Mouse (Mus musculus) hindbrain, postnatal 0 days (tissue): Measurements from ENCODE around the gene Pola2. TPM values are rescaled to one million over a fixed set of nuclear protein-coding genes. Genes with fewer than 3 reads are reported as not detected.
A peak's percentile ranks its signal among the peaks of the same experiment; 100 is the strongest.

ENCODE experiments used
- ATAC-seq: fragments of 200-750 bp; cut with Nextera tagmentation; 2 replicates; pipeline ENCODE4 v1.8.0; 2017; ENCODE audit warnings: mild to moderate bottlenecking, moderate TSS enrichment, moderate library complexity
- DNase-seq: peaks from one replicate; pipeline ENCODE4 v3.0.0-alpha.2; 2015; ENCODE audit warnings: low spot score
- H3K27ac ChIP-seq: fragments of 300-500 bp; sonication (generic); 2 replicates; pipeline ENCODE4 v1.5.1; 2014; ENCODE audit warnings: mild to moderate bottlenecking
- H3K27me3 ChIP-seq: fragments of 300-500 bp; sonication (generic); 2 replicates; pipeline ENCODE4 v1.6.1; 2014; ENCODE audit warnings: low read length, mixed read lengths; ENCODE audit not compliant: insufficient read depth
- H3K36me3 ChIP-seq: fragments of 300-500 bp; sonication (generic); 2 replicates; pipeline ENCODE4 v1.6.1; 2014; ENCODE audit warnings: low read length, mixed read lengths; ENCODE audit not compliant: insufficient read depth
- H3K4me1 ChIP-seq: fragments of 300-500 bp; sonication (generic); 2 replicates; pipeline ENCODE4 v1.6.1; 2014; ENCODE audit warnings: antibody characterized with exemption, low read length, mixed read lengths; ENCODE audit not compliant: insufficient read depth
- H3K4me2 ChIP-seq: fragments of 300-500 bp; sonication (generic); 2 replicates; pipeline ENCODE4 v1.6.1; 2014; ENCODE audit warnings: low read depth, mild to moderate bottlenecking, low read length, moderate library complexity, mixed read lengths
- H3K4me3 ChIP-seq: fragments of 300-500 bp; sonication (generic); 2 replicates; pipeline ENCODE4 v1.5.1; 2014; ENCODE audit warnings: low read length
- H3K9ac ChIP-seq: fragments of 300-500 bp; sonication (generic); replicated peaks from 2 replicates; pipeline ENCODE4 v1.6.1; 2014; ENCODE audit warnings: mild to moderate bottlenecking, low read length, moderate library complexity, mixed read lengths
- H3K9me3 ChIP-seq: fragments of 300-500 bp; sonication (generic); 2 replicates; pipeline ENCODE4 v1.6.1; 2016; ENCODE audit warnings: low read length, mixed read lengths
- CTCF ChIP-seq: IDR thresholded peaks from 2 replicates; pipeline ENCODE4 v1.5.1; 2016; ENCODE audit warnings: antibody characterized with exemption, control low read depth, low read depth
- WGBS: fragments of 180-500 bp; shearing (Covaris S2); extraction: QIAGEN DNeasy Blood & Tissue Kit; methylation state at CpG from one replicate; pipeline ENCODE4 v1.1.7; 2014; 5-methylcytosine and 5-hydroxymethylcytosine counted together
- polyA plus RNA-seq: library from polyadenylated mRNA; unstranded; fragments of >200 nt; fragmentation: Nextera tagmentation; extraction: Ambion mirVana; gene quantifications from 2 replicates; pipeline ENCODE4 v1.2.1, GENCODE M21; 2015
- total RNA-seq: library from RNA; depleted of rRNA; stranded (reverse); fragments of >200 nt; gene quantifications from 2 replicates; pipeline ENCODE4 v1.2.3, GENCODE M21; 2014

Pola2 gene
- total and polyA plus RNA-seq, 2 experiments from 2014 or later, result 19.5 to 28.9 TPM

DNA sequence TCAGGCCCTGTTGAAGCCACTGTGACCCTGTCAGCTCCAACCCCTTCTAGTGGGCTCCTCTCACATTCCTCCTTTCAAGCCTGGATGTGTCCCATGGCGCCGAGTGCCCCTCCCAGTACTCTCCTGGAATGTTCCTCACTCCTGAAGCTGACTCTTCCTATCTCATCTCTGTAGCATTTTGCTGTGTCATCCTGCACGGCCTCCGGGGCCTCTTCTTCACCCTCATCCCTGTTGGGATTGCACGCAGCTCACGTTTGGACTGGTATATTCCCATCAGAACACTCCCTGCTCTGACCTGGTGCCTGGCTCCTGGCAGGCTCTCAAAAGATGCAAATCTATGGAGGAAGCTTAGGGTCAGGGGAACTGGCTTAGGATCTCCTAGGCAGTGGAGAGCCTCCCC lies 2.8 kb upstream of the Pola2 start:
- no peak for TF ChIP-seq CTCF
- 64% methylated on average over 6 of the region's 6 CpGs for WGBS
- Histone ChIP-seq H3K4me2 (no peak overlapping the region), H3K36me3 (no peaks in the 10 kb centered on the region), H3K9ac (no peak overlapping the region), H3K9me3 (no peaks in the 10 kb centered on the region), H3K4me1 (peaks cover 3% of the 10 kb centered on the region; the same call in 1 of the 2 replicates), H3K27me3 (0 out of 2 replicates have a peak, but pooled peaks cover 3% of the 10 kb centered on the region), H3K27ac (no peak overlapping the region), H3K4me3 (no peak overlapping the region)
- DNase-seq (no peak), ATAC-seq (no peak)

DNA sequence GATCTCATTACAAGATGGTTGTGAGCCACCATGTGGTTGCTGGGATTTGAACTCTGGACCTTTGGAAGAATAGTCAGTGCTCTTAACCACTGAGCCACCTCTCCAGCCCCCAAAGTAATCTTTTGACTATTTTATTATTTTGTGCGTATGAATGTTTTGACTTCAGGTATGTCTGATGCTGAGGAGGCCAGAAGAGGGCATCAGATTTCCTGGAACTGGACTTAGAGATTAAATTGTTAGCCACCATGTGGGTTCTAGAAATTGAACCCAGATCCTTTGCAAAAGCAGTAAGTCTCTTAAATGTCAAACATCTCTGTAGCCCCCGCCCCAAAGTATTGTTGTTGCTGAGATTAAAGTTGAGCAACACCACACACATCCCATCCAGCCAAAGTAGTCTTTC lies 1.9 kb upstream of the Pola2 start:
- Histone ChIP-seq H3K4me3 (no peak overlapping the region), H3K27me3 (0 out of 2 replicates have a peak, but pooled peaks cover 3% of the 10 kb centered on the region), H3K4me1 (peaks cover 3% of the 10 kb centered on the region; the same call in 1 of the 2 replicates), H3K4me2 (no peak overlapping the region), H3K36me3 (no peaks in the 10 kb centered on the region), H3K9me3 (no peaks in the 10 kb centered on the region), H3K9ac (no peak overlapping the region), H3K27ac (no peak overlapping the region)
- 94% methylated on average over 2 of the region's 2 CpGs for WGBS
- no peak for TF ChIP-seq CTCF
- DNase-seq (no peak), ATAC-seq (no peak)

DNA sequence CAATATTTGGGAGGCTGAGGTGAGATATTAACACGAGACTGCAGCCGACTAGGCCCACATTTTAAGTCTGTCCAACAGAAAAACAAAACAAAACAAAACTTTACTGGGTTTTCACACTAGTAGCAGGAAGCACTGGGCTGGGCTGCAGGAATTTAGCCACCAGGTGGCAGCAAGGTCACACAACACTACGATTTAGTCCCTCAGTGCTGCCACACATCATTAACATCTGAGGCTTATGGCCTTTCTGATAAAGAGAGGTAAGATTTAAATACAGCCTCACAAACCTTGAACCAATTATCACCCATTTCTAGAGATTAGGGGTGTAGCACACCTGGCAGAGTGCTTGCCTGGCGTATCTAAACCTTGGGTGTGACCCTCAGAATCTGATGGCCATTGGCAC lies 1.3 kb upstream of the Pola2 start:
- ATAC-seq, result peak; percentile 53; the same call in 1 of the 2 replicates
- Histone ChIP-seq H3K9me3 (no peaks in the 10 kb centered on the region), H3K27me3 (0 out of 2 replicates have a peak, but pooled peaks cover 3% of the 10 kb centered on the region), H3K4me1 (peaks cover 3% of the 10 kb centered on the region; the same call in 1 of the 2 replicates), H3K9ac (no peak overlapping the region), H3K36me3 (no peaks in the 10 kb centered on the region), H3K4me2 (no peak overlapping the region), H3K27ac (no peak overlapping the region), H3K4me3 (no peak overlapping the region)
- peak; percentile 90 for DNase-seq
- 11% methylated on average over 4 of the region's 4 CpGs for WGBS
- TF ChIP-seq CTCF, result peak; percentile 93

DNA sequence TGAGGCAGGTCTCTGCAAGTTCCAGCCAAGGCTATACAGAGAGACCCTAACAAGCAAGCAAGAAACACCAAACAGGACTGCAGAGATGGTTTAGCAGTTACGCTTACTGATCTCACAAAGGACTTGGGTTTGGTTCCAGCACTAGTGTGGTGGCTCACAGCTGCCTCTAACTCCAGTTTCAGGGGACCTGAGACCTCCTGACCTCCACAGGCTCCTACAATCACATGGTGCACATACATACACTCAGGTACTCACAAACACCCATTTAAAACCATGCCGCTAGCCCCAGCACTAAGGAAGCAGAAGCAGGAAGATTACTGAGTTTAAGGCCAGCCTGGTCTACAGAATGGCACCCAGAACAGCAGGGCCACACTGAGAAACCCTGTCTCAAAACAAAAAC lies 802 bp upstream of the Pola2 start:
- no peak for ATAC-seq
- H3K4me1 ChIP-seq, result peaks cover 3% of the 10 kb centered on the region; the same call in 1 of the 2 replicates
- no peak for DNase-seq
- WGBS, result 88% methylated on average over 2 of the region's 2 CpGs
- H3K9me3 ChIP-seq, result no peaks in the 10 kb centered on the region
- no peak for TF ChIP-seq CTCF
- H3K9ac ChIP-seq, result 0 out of 2 replicates have a peak overlapping the region, but pooled peaks have one; percentile 60
- H3K4me2 ChIP-seq, result peak overlapping the region; percentile 94
- peak overlapping the region; percentile 74 for H3K4me3 ChIP-seq
- H3K36me3 ChIP-seq, result no peaks in the 10 kb centered on the region
- H3K27me3 ChIP-seq, result 0 out of 2 replicates have a peak, but pooled peaks cover 3% of the 10 kb centered on the region
- H3K27ac ChIP-seq, result peak overlapping the region; percentile 56; the same call in 1 of the 2 replicates

DNA sequence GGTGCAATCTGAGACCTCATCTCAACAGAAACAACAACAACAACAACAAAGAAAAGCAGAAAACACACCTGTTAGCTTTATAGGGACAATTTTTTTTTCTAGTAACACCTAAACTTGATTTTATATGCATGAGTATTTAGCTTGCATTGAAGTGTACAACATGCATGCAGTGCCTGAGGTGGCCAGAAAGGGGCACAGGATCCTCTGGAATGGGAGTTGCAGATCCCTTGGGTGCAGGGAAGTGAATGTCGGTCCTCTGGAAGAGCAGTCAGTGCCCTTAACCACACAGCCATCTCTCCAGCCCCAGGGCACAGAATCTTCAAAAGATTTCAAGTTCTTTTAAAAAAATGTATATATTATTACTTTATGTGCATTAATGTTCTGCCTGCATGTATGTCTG lies 1.4 kb downstream of the Pola2 start:
- H3K36me3 ChIP-seq, result no peaks in the 10 kb centered on the region
- H3K4me2 ChIP-seq, result peak overlapping the region; percentile 94
- 35% methylated on average over 1 of the region's 1 CpGs for WGBS
- no peak overlapping the region for H3K4me3 ChIP-seq
- no peaks in the 10 kb centered on the region for H3K9me3 ChIP-seq
- no peaks in the 10 kb centered on the region for H3K27me3 ChIP-seq
- ATAC-seq, result no peak
- no peak for DNase-seq
- peaks cover 3% of the 10 kb centered on the region; the same call in 1 of the 2 replicates for H3K4me1 ChIP-seq
- H3K27ac ChIP-seq, result no peak overlapping the region
- TF ChIP-seq CTCF, result peak; percentile 26; the same call in 1 of the 2 replicates
- H3K9ac ChIP-seq, result 0 out of 2 replicates have a peak overlapping the region, but pooled peaks have one; percentile 60

GRCm38 (mm10) chr19:5957371-5957770 lies 6.6 kb downstream of the Pola2 start:
- no peak overlapping the region for H3K27ac ChIP-seq
- WGBS, result 92% methylated on average over 5 of the region's 5 CpGs
- TF ChIP-seq CTCF, result no peak

GRCm38 (mm10) chr19:5956685-5957084 lies 7.3 kb downstream of the Pola2 start:
- no peak overlapping the region for H3K9ac ChIP-seq
- H3K36me3 ChIP-seq, result peaks cover 3% of the 10 kb centered on the region; the same call in 1 of the 2 replicates
- no peak overlapping the region for H3K4me2 ChIP-seq
- no peaks in the 10 kb centered on the region for H3K4me1 ChIP-seq
- H3K27ac ChIP-seq, result no peak overlapping the region
- no peaks in the 10 kb centered on the region for H3K27me3 ChIP-seq
- DNase-seq, result peak; percentile 79
- TF ChIP-seq CTCF, result peak; percentile 87
- 19% methylated on average over 3 of the region's 3 CpGs for WGBS
- ATAC-seq, result peak; percentile 43; the same call in 1 of the 2 replicates
- H3K9me3 ChIP-seq, result no peaks in the 10 kb centered on the region
- no peak overlapping the region for H3K4me3 ChIP-seq

More at GRCm38 (mm10) chr19:5957371-5957770, 6.6 kb downstream of the Pola2 start:
- Histone ChIP-seq H3K36me3 (no peaks in the 10 kb centered on the region), H3K4me3 (no peak overlapping the region), H3K9ac (no peak overlapping the region), H3K4me2 (no peak overlapping the region), H3K27me3 (no peaks in the 10 kb centered on the region), H3K4me1 (no peaks in the 10 kb centered on the region), H3K9me3 (no peaks in the 10 kb centered on the region)
- no peak for ATAC-seq
- DNase-seq, result no peak
